Comparison of ENCODE assay signal across 9 mouse cellular contexts in genomic region chr14:75899566-75899965, GRCm38 (mm10). TPM values are rescaled to one million over a fixed set of nuclear protein-coding genes. Genes with fewer than 3 reads are reported as not detected.
DNase-seq lines count a peak whose midpoint lies in the region; ATAC-seq and TF ChIP-seq lines count a peak whose summit lies in the region.
"Had no signal": no experiment of that assay in that cellular context is flagged by ENCODE, and none has a peak within 500 bp of the region (broad histone marks: within the 10 kb centered on the region; RNA-seq: fewer than 3 reads in every experiment).

No protein-coding gene starts in this region.

- H3K27me3 ChIP-seq in forebrain, embryonic 10.5 days (ENCODE audit: poor library complexity, severe bottlenecking): no peaks in the 10 kb centered on the region

- peaks cover 23% of the 10 kb centered on the region for H3K4me1 ChIP-seq in forebrain, embryonic 10.5 days
- peaks cover 5% of the 10 kb centered on the region for H3K4me1 ChIP-seq in olfactory bulb, adult 2 months (ENCODE audit: control insufficient read depth, insufficient read depth, low read length)

- peak; percentile 67; the same call in 1 of the 2 replicates for TF ChIP-seq CTCF in olfactory bulb, adult 2 months (IDR thresholded peaks at IDR 0.05; ENCODE audit: insufficient read depth, low read depth, low read length)

- no peak overlapping the region for H3K27ac ChIP-seq in forebrain, embryonic 10.5 days
- H3K27ac ChIP-seq in olfactory bulb, adult 2 months (ENCODE audit: insufficient read depth, low read depth, low read length): no peak overlapping the region

- H3K9me3 ChIP-seq in forebrain, embryonic 10.5 days: no peaks in the 10 kb centered on the region

- H3K4me3 ChIP-seq in forebrain, embryonic 10.5 days: no peak overlapping the region
- H3K4me3 ChIP-seq in olfactory bulb, adult 2 months (ENCODE audit: insufficient read depth, low read depth, low read length): no peak overlapping the region
- H3K4me3 ChIP-seq: erythroblast, embryonic 14.5 days had no signal

- ATAC-seq in CD4-positive, CD25-positive, alpha-beta regulatory T cell, adult 4 months: peak; percentile 88

- no peak for TF ChIP-seq POLR2A in olfactory bulb, adult 2 months (IDR thresholded peaks at IDR 0.05; ENCODE audit: insufficient read depth, low read depth, low read length)

- H3K36me3 ChIP-seq in forebrain, embryonic 10.5 days (replicated peaks): peaks cover 47% of the 10 kb centered on the region

- DNase-seq in brain, adult 2 months (ENCODE audit: low read depth, low spot score): peak; percentile 96
- DNase-seq in forebrain, embryonic 10.5 days (ENCODE audit: extremely low spot score, low spot score): peak; percentile 74
- peak; percentile 35 for DNase-seq in heart, postnatal 25 days (ENCODE audit: low spot score)
- peak; percentile 52 for DNase-seq in large intestine, adult 2 months (ENCODE audit: low read depth, low spot score)
- peak; percentile 78 to 84 for DNase-seq in lung, adult 18-20 months
- peak; percentile 52 for DNase-seq in testis, postnatal 14 days (ENCODE audit: low spot score)

- intact Hi-C loops in heart, postnatal 25 days (cut with DNase I): loop anchor here (1.0 kb wide), 1 partner anchor 178 kb away; no protein-coding TSS in a partner anchor

- 31% methylated on average over 4 of the region's 4 CpGs for WGBS in forebrain, embryonic 10.5 days
- 6% methylated on average over 4 of the region's 4 CpGs for WGBS in large intestine, adult 2 months
- 5% methylated on average over 4 of the region's 4 CpGs for WGBS in olfactory bulb, adult 2 months

RNA-seq across cellular contexts. Expression of gene Tpt1, which starts 54.7 kb away (rescaled TPM):
- 1,000 to 10,000 TPM; 1,301 to 2,015 TPM for polyA plus RNA-seq in CD4-positive, CD25-positive, alpha-beta regulatory T cell, adult 4 months (2017; shearing (Covaris generic))
- polyA plus RNA-seq in forebrain, embryonic 10.5 days (2016; fragmentation: Nextera tagmentation; extraction: Ambion mirVana): 885 and 915 TPM in 2 replicates
- 1,000 to 10,000 TPM; 2,885 to 3,154 TPM for total RNA-seq in heart, postnatal 25 days (2021)
- polyA plus RNA-seq in large intestine, adult 2 months (2012; rRNA removed): 1,475 and 1,792 TPM in 2 replicates
- 1,524 and 1,757 TPM in 2 replicates for polyA plus RNA-seq in olfactory bulb, adult 2 months (2012; ENCODE audit: insufficient read depth, insufficient read length, low replicate concordance, missing spikeins)

RNA-seq across cellular contexts. Expression of gene Kctd4, which starts 55.2 kb away (rescaled TPM):
- polyA plus RNA-seq in CD4-positive, CD25-positive, alpha-beta regulatory T cell, adult 4 months (2017; shearing (Covaris generic)): 1 to 10 TPM; 1.4 to 3.3 TPM
- 0.52 and 0.88 TPM in 2 replicates for polyA plus RNA-seq in forebrain, embryonic 10.5 days (2016; fragmentation: Nextera tagmentation; extraction: Ambion mirVana)
- not detected for total RNA-seq in heart, postnatal 25 days (2021)
- polyA plus RNA-seq in large intestine, adult 2 months (2012; rRNA removed): not detected in 2 replicates
- not detected in 2 replicates for polyA plus RNA-seq in olfactory bulb, adult 2 months (2012; ENCODE audit: insufficient read depth, insufficient read length, low replicate concordance, missing spikeins)
- polyA plus RNA-seq: erythroblast, embryonic 14.5 days had no signal

Comparison
In these comparisons a context has a peak if more than half of its experiments do, and no peak if none do; other contexts are left out.
1. DNase-seq: peak in every context shown above with its lines; median percentile 96 in brain, adult 2 months; 81 in lung, adult 18-20 months; 74 in forebrain, embryonic 10.5 days; 52 in large intestine, adult 2 months; 52 in testis, postnatal 14 days; 35 in heart, postnatal 25 days.